Mouse (Mus musculus) C2C12 (cell line): Measurements from ENCODE around the gene Rbbp7. TPM values are rescaled to one million over a fixed set of nuclear protein-coding genes. Genes with fewer than 3 reads are reported as not detected.

Source experiments
- H3K27me3 ChIP-seq: one replicate; pipeline ENCODE4 v1.6.1; 2011; ENCODE audit not compliant: control insufficient read depth, insufficient read depth, insufficient read length
- H3K36me3 ChIP-seq: one replicate; pipeline ENCODE4 v1.6.1; 2011; ENCODE audit not compliant: control insufficient read depth, insufficient read depth
- H3K4me3 ChIP-seq: one replicate; pipeline ENCODE4 v1.5.1; 2011; ENCODE audit warnings: mild to moderate bottlenecking, control low read depth; ENCODE audit not compliant: poor library complexity, insufficient read depth, severe bottlenecking
- H3K79me2 ChIP-seq: one replicate; pipeline ENCODE4 v1.6.1; 2011; ENCODE audit not compliant: control insufficient read depth, insufficient read depth
- H3K79me3 ChIP-seq: one replicate; pipeline ENCODE4 v1.6.1; 2011; ENCODE audit warnings: low read depth, control low read depth
- H3ac ChIP-seq: one replicate; pipeline ENCODE3; 2011; ENCODE audit warnings: low read depth; ENCODE audit not compliant: control insufficient read depth, insufficient read length
- CEBPB ChIP-seq: IDR thresholded peaks from one replicate; pipeline ENCODE4 v1.6.1; 2011; ENCODE audit warnings: low read depth, mild to moderate bottlenecking, control low read depth, moderate library complexity
- CTCF ChIP-seq: IDR thresholded peaks from one replicate; pipeline ENCODE4 v1.5.1; 2011; ENCODE audit not compliant: control insufficient read depth, insufficient read depth, insufficient read length
- FOSL1 ChIP-seq: IDR thresholded peaks from one replicate; pipeline ENCODE4 v1.8.0; 2011; ENCODE audit warnings: mild to moderate bottlenecking, low read length; ENCODE audit not compliant: poor library complexity, insufficient read depth, severe bottlenecking
- MAX ChIP-seq: IDR thresholded peaks from one replicate; pipeline ENCODE4 v1.6.1; 2011; ENCODE audit warnings: mild to moderate bottlenecking, control low read depth
- MYOD1 ChIP-seq: IDR thresholded peaks from one replicate; pipeline ENCODE4 v1.6.1; 2011; ENCODE audit warnings: low read depth; ENCODE audit not compliant: control insufficient read depth, insufficient read length
- MYOG ChIP-seq: IDR thresholded peaks from one replicate; pipeline ENCODE4 v1.6.1; 2011; ENCODE audit not compliant: control insufficient read depth, insufficient read length; ENCODE audit errors: extremely low read depth
- USF1 ChIP-seq: IDR thresholded peaks from one replicate; pipeline ENCODE4 v1.6.1; 2011; ENCODE audit warnings: low read depth, mild to moderate bottlenecking, control low read depth, moderate library complexity
- polyA plus RNA-seq: library from polyadenylated mRNA; unstranded; fragments of >200 nt; fragmentation: generic; extraction: Trizol; gene quantifications from one replicate; pipeline ENCODE4 v1.2.1, GENCODE M21; 2012; ENCODE audit warnings: missing spikeins

Rbbp7 gene
- polyA plus RNA-seq, 1 experiment = 176 TPM

DNA sequence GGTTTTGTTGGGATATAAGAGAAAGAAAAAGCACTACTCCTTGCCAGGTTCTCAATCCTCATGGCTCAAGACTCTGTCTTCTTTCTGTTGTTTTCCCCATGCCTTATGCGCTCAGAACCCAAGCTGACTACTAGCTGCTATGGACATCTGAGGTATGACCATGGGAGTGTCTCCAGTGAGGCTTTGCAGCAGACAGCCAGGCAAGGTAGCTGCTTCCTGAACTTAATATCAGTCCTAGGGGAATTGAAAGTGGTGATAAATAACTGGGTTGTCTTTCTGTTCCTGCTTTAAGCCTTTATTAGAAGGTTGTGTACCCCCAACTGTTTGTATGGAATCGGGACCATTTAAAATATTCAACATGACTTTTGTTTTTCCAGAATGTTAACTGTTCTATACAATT lies 7.8 kb upstream of the Rbbp7 start:
- no peak for TF ChIP-seq USF1
- no peak for TF ChIP-seq CTCF
- TF ChIP-seq CEBPB = no peak
- TF ChIP-seq MAX = no peak
- no peak for TF ChIP-seq MYOD1
- no peak for TF ChIP-seq MYOG
- TF ChIP-seq FOSL1 = no peak
- Histone ChIP-seq H3K4me3 (no peak overlapping the region), H3K27me3 (no peaks in the 10 kb centered on the region), H3K36me3 (no peaks in the 10 kb centered on the region), H3K79me2 (no peaks in the 10 kb centered on the region), H3K79me3 (no peaks in the 10 kb centered on the region), H3ac (no peak overlapping the region)

DNA sequence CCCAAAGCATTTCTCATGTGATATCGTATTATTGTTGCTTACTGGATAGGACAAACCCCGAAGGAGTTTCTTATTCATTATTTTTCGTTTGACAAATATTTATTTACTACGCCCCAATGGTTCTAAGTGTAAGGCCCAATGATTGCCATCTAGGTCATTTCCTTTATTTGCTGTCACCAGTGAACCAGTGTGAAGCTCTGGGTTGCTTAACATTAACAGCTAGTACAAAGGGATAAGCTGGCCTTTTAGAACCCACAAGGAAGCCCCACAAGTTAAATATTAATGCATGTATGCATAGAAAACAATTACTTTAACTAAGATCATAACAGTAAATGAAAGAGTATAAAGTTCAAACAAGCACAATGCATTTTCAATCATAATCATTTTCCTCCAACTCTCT lies 5.9 kb upstream of the Rbbp7 start:
- Histone ChIP-seq H3K79me3 (no peaks in the 10 kb centered on the region), H3K27me3 (no peaks in the 10 kb centered on the region), H3K36me3 (no peaks in the 10 kb centered on the region), H3ac (no peak overlapping the region), H3K79me2 (no peaks in the 10 kb centered on the region), H3K4me3 (no peak overlapping the region)
- no peak for TF ChIP-seq MAX
- TF ChIP-seq MYOD1 = no peak
- no peak for TF ChIP-seq CEBPB

DNA sequence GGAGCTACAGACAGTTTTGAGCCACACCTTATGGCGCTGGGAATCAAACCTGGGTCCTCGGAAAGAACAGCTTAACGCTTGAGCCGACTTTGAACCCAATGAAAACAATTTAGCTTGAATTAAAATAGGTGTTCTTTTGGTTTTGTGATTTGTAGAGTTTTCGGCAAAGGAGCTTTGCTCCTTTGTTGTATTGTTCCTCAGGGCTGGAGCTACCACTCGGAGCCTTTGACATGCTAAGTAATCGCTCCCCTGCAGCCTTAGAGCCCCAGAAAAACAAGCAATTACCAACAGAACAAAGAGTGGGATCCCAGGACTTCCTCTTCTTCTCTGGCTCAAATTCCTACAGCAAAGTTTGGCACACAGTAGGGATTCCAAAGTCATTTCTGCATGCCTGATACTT lies 4.1 kb upstream of the Rbbp7 start:
- no peak for TF ChIP-seq FOSL1
- TF ChIP-seq CTCF = no peak
- TF ChIP-seq MYOG = no peak
- TF ChIP-seq MAX = no peak
- no peak for TF ChIP-seq CEBPB
- no peak for TF ChIP-seq MYOD1
- no peak for TF ChIP-seq USF1
- no peak overlapping the region for H3ac ChIP-seq
- H3K79me3 ChIP-seq = peaks cover 1% of the 10 kb centered on the region
- H3K79me2 ChIP-seq = peaks cover 2% of the 10 kb centered on the region
- H3K4me3 ChIP-seq = no peak overlapping the region
- no peaks in the 10 kb centered on the region for H3K36me3 ChIP-seq
- no peaks in the 10 kb centered on the region for H3K27me3 ChIP-seq

DNA sequence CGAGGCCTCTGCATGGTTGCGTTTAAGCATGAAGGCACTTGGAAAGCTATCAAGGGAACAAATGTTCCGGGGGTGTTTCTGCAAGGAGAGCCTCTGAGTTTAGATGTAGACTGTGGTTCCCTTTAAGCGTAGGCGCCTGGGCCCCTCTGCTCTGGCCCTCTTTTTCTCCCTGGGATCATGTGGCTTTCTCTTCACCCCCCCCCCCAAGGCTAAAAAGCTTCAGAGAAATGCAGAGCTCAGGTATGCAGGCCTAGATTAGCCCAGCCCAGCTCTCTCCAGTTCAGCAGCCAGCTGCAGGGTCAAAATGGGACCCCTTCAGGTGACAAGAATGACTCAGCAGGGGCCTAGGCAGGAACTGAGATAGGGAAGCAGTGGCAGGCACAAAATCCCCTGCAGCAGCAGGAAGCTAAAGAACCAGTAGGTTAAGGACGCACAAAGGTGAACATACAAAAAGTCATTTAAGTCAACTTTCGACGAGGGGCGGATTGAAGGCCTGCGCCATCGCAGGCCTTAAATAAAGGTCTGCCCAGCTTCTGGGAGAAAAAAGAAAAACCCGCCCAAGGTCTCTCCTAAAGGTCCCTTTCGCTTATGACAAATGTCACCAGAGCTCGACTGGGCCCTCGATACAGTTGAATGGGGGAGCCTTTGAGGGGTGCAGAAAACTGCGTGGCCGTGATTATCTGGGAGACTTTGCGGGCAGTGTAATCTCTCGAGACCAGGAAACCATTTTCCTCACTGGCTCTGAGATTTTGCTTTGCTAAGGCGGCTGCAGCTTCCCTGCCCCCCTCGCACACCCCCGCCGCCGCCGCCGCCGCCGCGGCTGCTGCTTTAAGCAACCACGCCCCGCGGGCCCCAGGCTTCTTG lies 719 bp upstream of the Rbbp7 start:
- H3ac ChIP-seq = peak overlapping the region; percentile 54
- peaks cover 36% of the 10 kb centered on the region for H3K79me2 ChIP-seq
- peaks cover 32% of the 10 kb centered on the region for H3K79me3 ChIP-seq
- H3K4me3 ChIP-seq = peak overlapping the region; percentile 7
- TF ChIP-seq MYOD1 = no peak
- no peak for TF ChIP-seq FOSL1
- TF ChIP-seq USF1 = no peak
- no peak for TF ChIP-seq MYOG
- TF ChIP-seq CEBPB = no peak
- TF ChIP-seq MAX = no peak
- TF ChIP-seq CTCF = no peak
- H3K36me3 ChIP-seq = peaks cover 14% of the 10 kb centered on the region
- H3K27me3 ChIP-seq = no peaks in the 10 kb centered on the region

DNA sequence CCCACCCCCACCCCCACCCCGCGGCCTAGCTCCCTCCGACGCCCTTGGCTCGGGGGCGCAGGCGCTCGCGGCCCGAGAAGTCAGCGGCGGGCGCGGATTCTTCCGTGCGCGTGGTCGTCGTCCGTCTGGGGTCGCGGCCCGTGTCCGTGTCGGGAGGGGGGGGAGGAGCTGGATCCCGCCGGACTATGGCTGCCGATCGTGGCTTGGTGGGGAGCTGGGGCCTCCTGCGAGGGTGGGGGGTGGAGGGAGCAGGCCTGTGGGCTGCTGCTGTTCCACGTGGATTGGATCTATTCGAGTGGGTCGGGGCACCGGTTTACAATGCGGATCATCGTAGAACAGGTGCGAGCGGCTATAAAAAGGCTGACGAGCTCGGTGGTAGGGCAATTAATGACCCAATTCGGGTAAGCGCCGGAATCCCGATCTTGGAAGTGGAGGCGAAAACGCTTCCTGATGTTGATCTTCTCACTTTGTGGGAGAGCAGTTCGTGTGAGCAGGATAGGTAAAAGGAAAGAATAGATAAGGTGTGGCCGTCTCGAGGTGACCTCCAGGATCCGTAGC lies 835 bp downstream of the Rbbp7 start:
- no peaks in the 10 kb centered on the region for H3K27me3 ChIP-seq
- H3K4me3 ChIP-seq = peak overlapping the region; percentile 59
- TF ChIP-seq USF1 (no peak), MYOG (no peak), MYOD1 (no peak), FOSL1 (no peak), MAX (no peak), CTCF (no peak), CEBPB (no peak)
- H3K79me3 ChIP-seq = peaks cover 45% of the 10 kb centered on the region
- peaks cover 52% of the 10 kb centered on the region for H3K79me2 ChIP-seq
- H3K36me3 ChIP-seq = peaks cover 18% of the 10 kb centered on the region
- peak overlapping the region; percentile 97 for H3ac ChIP-seq
